Mouse (Mus musculus): ENCODE data around the gene Ppp2r1b. TPM values are rescaled to one million over a fixed set of nuclear protein-coding genes. Genes with fewer than 3 reads are reported as not detected.

The Ppp2r1b gene
- total RNA-seq, 1 experiment from 2014 or later: 25.7 TPM

DNA sequence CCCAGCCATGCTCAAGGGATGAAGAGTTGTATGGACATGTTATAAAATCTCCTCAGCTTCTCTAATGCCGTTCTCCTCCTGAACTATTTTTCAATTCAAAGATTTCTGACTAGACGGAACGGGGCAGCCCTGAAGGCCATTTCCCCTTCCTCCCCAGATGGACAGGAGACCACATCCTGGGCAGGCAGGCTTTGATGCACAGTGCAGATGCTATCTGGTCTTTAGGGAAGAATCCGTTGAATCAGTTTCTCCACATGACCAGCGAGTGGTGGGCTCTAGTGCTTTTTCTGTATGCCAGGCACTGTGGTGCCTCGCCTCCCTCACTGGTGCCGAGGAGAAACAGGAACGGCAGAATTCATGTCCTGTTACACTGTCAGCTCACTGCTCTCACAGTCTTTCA, 11.3 kb upstream of the Ppp2r1b start:
- ATAC-seq (replicated peaks; ENCODE audit: insufficient number of reproducible peaks, low FRiP score, low TSS enrichment, poor library complexity, severe bottlenecking): no peak

DNA sequence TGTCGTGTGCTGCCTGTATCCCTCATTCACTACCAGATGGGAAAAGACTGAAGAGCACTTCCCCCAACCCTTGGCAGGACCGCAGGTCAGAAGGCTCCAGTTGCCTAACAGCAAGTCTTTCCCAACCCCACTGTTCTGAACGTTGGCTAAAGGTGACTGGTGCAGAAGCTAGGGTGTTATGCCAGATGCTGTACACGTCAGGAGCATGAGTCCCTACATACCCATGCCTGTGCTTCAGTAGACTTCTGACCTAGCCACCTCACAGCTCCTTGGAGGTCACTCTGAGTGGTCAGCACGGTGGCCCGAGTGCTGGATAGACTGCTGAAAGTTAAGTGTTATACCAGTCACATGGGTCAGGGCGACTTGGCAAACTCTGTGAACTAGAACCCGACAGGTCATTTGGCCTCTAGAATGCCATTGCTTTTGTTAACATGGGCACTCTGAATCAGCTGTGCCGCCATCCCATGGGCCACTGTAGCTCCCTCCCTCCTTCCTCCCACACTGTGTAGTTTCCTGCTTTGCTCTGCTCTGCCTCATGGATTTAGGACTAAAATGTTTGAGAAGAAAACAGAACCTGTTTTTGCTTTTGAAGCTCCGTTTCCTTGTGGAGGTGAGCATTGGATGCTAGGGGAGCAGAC, 9.9 kb upstream of the Ppp2r1b start:
- peak; percentile 56; the same call in 1 of the 2 replicates for ATAC-seq (replicated peaks; ENCODE audit: insufficient number of reproducible peaks, low FRiP score, low TSS enrichment, poor library complexity, severe bottlenecking)

DNA sequence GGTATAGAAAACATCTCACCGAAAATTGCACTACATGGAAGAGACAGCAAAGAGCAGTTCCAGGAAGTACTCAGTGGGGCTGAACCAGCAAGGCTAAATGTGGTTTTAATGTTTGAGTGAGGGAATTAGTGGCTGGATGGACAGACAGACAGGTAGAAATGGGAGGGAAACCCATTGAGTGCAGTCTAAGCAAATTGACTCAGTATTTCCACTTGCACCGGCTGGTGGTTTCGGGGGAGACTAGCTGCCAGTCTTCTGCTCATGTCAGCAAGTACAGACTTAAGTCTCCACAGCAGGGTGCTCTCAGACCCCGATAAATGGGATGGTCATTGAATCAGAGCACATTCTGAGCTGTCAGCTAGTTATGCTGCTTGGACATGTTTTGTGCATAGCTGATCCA, 9.0 kb upstream of the Ppp2r1b start:
- ATAC-seq (replicated peaks; ENCODE audit: insufficient number of reproducible peaks, low FRiP score, low TSS enrichment, poor library complexity, severe bottlenecking): no peak

DNA sequence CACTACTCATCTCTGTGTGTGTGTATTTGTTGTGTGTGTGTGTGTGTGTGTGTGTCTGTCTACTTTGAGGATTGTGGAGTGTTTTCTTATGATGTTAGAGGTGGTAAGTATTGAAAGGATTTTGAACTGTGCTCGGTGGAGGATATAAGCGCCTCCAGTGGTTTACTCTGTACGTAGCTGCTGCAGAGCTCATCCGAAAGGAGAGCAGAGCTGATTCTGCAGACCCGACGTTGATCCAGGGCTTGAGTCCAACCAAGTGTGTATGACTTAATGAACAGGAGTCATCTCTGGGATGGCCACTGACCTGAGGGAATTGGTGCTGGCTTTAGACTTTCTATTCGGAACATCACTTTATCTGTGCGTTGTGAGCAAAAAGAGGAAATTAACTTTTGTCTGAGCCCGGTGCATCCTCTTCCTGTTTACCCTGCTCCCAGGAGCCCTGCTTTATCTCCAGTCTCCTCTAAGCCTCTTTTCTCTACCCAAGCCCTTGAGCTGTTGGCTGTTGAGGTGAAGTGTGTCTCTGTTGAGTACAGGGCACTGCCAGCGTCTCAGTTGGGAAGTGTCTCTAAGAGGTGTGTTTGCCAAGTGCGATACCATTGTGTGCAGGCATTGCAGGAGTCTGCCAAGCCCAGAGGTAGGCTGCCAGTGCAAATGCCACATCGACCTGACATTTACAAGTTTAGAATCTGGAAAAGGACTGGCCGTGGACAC, 3.9 kb upstream of the Ppp2r1b start:
- ATAC-seq (replicated peaks; ENCODE audit: insufficient number of reproducible peaks, low FRiP score, low TSS enrichment, poor library complexity, severe bottlenecking): no peak

DNA sequence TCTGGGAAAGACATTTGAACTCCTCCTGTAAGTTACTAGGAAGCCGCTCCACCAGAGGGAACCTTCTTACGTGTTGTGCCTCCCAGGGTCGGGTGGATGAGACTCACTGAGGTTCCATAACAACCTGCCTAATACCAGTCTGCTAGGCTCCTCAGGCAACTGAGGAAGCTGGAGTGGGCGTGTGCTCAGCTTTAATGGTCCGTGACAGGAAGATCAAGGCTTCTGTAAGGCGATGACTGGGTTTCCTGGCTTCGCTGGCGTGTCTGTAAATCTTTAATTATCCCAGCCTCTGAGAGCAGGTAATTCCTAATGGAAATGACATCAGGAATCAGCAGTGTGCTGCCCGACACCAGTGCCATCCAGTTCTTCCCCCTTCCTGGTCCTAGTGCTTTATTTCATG, 446 bp downstream of the Ppp2r1b start:
- ATAC-seq (replicated peaks; ENCODE audit: insufficient number of reproducible peaks, low FRiP score, low TSS enrichment, poor library complexity, severe bottlenecking): no peak

DNA sequence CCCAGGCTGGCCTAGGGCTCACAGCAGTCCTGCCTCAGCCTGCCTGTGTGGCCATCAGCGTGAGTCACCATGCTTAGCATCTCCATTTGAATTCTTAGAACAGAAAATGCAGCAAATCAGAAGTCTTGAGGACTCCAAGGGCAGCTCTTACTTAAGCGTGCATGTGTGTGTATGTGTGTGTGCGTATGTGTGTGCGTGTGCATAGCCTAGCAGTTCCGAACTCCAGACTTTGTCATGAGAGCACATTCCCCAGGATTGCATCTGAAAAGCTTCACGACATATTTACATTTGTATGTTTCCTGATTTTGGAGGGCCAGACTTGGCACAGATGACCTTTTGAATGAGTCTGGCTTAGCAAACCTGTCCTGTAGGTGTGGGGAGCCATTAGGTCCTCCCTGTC, 2.0 kb downstream of the Ppp2r1b start:
- ATAC-seq (replicated peaks; ENCODE audit: insufficient number of reproducible peaks, low FRiP score, low TSS enrichment, poor library complexity, severe bottlenecking): no peak

DNA sequence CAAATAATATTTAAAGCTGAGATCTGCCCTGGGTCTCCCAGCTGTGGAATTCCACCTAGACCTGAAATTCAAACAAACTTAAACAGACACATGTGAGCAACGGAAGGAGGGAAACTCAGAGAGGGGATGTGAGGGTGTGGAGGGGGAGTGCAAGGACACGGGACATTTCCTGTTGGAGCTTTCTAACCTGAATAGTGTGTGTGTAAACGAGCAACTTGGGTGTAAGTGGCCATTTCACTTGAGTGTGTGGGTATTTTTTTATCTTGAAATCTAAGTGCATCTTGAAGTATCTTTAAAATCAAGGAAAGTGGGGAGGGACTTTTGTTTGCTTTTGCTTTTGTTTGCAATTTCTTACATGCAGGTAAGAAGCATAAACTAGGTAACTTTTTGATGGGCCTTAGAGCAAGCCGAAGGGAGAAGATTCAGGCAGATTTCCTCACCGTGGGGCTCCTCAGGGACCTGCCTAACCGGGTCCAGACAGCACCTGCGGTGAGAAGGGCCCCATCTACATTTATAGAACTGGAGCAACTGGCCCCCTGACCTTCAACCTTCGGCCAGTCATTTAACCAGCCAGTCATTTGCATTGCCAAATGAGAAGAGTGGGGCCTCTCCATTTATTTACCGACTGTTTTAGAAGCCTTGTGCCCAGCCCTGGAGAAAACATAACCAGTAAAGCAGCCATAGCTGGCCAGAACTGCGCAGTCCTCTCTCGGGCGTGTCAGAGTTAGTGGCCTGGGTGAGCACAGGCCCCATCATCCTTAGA, 2.7 kb downstream of the Ppp2r1b start:
- ATAC-seq (replicated peaks; ENCODE audit: insufficient number of reproducible peaks, low FRiP score, low TSS enrichment, poor library complexity, severe bottlenecking): no peak

DNA sequence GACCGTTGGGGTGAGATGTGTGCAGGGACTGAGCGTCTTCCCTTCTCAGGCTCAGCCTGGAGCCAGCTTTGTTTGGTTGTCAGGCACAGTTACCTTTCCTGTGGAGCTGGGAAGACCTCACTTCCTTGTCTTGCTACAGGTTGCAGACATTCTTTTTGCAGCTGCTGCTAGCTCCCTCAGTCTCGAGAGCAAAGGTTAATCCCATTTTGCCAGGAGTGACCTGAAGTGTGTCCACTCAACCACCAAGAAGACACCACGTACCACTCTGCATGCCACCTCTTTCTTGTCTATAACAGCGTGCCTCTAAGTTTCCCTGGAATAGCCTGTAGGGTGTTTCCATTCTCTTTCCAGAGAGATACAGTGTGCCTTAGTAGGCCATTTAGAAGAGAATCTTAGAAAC, 3.7 kb downstream of the Ppp2r1b start:
- ATAC-seq (replicated peaks; ENCODE audit: insufficient number of reproducible peaks, low FRiP score, low TSS enrichment, poor library complexity, severe bottlenecking): no peak

DNA sequence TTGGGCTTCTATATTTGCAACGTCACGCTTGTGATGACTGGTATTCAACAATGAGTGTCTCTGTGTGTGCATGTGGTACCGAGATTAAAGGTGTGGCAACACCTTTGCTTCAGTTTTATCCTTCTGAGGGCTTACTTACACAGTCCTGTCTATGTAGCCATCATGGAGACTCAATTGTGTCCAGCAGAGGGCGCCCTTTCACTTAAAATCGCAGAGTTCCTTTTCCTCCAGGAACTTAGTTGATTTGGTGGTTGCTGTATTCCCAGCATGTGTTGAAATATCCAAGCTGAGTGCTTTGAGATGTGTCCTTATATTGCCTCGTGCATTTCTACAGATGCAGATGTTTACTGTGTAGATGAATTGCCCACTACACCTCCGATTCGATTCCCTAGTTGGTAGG, 4.1 kb downstream of the Ppp2r1b start:
- no peak for ATAC-seq (replicated peaks; ENCODE audit: insufficient number of reproducible peaks, low FRiP score, low TSS enrichment, poor library complexity, severe bottlenecking)

DNA sequence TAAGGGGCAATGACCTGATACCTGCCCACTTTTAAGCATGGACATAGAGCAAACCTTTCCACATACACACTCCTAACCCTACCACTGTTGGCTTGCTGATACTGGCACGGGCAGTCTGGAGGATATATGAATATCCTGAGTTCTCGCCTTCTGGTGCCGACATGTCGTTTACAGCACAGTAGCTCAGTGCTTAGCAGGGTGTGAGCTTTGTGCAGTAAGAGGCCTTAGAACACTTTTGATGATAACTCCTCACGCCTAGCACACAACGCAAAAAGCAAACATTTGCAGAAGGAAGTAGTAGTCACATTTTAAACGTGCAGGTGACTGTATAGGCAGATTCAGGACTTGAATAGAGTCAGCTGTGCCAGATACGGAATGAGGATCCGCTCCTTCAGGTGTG, 4.7 kb downstream of the Ppp2r1b start:
- no peak for ATAC-seq (replicated peaks; ENCODE audit: insufficient number of reproducible peaks, low FRiP score, low TSS enrichment, poor library complexity, severe bottlenecking)

DNA sequence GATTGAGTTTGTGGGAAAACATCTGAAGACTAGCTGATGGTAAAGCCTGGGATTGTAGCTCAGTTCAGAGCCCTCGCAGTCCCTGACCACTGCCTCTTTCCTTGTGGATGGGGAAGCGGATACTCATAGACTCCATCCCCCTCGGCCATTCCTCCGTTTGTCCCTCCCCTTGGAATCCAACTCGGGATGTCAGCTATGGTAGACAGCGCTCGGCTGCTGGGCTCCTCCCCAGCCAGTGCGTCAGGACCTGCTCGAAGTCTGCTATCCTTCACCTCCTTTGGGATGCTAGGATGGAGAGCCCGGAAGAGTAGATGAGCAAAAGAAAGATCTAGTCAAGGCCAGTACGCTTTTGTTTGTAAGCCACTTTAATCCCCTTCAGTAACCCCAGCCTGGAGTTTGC, 5.2 kb downstream of the Ppp2r1b start:
- ATAC-seq (replicated peaks; ENCODE audit: insufficient number of reproducible peaks, low FRiP score, low TSS enrichment, poor library complexity, severe bottlenecking): no peak

DNA sequence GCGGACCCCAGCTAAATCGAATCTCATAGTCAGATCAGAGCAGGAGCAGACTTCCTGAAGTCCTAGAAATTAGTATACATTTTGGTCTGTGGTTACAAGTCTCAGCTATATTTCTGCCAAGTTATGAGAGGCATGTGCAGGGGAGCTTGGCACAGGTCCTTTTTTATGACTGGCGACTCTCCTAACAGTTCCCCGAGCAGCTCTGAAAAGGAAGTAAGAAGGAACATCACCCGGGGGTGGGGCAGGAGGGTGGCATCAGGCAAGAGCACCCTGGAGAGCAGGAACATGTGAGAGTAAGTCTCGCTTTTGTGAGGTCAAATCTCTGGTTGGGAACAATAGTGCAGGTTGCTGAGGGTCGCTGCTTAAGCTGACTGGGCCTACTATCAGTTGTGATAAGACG, 5.6 kb downstream of the Ppp2r1b start:
- ATAC-seq (replicated peaks; ENCODE audit: insufficient number of reproducible peaks, low FRiP score, low TSS enrichment, poor library complexity, severe bottlenecking): 0 out of 2 replicates have a peak, but pooled peaks have one; percentile 29

DNA sequence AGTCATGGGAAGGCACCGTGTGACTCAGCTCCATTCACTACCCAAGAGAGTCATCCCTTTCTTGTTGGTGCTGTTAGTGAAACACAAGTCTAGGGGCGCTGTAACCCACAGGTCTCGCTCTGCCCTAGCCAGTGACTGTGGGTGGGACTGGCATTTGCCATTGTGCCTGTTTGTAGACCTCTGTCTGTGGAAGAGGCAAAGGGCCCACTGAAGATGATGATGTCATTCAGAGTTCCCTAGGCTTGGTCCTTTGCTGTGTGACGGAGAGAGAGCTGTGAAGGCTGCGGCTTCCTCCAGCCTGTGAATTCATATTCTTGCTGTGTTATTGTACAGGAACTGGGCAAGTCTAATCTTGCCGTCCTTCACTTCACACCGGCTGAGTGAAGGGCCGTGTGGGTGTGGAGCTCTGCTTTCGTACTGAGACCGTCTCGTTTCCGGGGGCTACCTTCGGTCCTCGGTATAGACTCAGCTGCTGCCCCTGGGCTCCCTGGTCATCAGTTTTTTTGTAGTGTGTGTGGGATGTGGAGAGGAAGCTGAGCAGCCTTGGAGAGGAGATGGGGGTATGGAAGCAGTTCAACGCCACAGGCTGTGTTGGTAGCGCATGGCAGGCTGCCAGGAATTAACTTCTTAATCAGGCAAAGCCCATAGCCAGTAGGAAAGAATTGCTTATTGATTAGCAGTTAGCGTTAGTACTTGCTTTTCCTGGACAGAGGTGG, 7.7 kb downstream of the Ppp2r1b start:
- ATAC-seq (replicated peaks; ENCODE audit: insufficient number of reproducible peaks, low FRiP score, low TSS enrichment, poor library complexity, severe bottlenecking): peak; percentile 20

DNA sequence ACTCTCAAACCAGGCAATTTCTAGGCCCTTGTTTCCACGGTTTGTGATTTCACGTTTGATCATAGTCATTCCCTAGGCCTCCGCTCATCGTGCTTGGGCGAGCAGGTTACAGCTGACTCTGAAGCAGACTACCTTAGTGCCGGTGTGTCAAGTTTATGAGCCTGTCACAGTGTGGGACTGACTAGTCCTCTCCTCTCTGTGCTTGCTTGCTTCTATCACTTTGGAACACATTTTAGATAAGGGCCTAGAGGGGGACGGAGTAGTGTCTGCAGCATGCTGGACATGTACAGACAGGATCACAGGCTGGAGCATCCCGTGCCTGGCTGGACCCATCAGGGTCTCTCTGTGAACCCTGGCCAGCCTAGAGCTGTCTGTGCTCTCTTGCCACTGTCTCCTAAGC, 9.3 kb downstream of the Ppp2r1b start:
- ATAC-seq (replicated peaks; ENCODE audit: insufficient number of reproducible peaks, low FRiP score, low TSS enrichment, poor library complexity, severe bottlenecking): no peak

DNA sequence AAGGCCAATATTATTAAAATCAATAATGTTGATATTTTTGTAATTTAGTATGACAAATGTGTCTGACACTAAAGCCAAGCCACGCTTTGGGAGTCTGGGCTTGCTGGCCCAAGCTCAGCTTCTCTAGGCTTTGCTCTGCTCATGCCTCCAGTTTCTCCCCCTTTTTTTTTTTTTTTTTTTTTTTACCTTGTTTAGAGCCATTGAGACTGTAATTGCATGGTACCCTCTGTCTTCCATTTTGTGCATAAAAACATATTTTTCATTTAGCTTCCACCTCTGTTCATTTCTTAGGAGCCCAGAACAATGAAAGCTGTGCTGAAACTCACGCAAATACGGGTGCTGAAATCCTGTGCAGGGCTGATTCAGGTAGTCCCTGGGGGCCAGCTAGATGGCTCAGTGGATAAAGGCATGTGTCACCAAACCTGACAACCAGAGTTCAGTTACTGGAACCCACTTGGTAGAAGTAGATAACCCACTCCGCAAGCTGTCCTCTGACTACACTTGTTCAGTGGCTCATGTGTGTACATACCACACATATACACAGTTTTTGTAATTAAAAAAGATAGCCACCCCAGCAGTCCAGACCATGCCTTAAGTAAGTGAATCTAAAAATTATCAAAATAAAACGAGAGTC, 10.1 kb downstream of the Ppp2r1b start:
- ATAC-seq (replicated peaks; ENCODE audit: insufficient number of reproducible peaks, low FRiP score, low TSS enrichment, poor library complexity, severe bottlenecking): no peak

DNA sequence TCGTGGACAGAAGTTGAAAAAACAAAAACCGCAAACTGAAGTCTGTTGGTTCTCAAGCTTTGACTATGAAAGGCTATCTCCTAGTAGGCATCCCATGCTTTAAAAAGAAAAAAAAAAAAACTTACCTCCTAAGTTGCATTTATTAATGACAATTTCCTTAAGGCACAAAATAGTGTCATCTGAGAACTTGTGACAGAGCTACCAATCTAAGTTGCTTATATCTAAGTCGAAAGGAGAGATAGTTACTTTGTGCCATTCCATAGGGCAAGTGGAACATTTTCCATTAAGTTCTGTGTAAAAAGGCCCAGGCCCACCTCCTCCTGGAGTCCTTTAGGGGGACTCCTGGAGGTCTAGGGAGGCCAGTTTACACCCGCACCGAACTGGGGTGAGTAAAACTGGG, 10.7 kb downstream of the Ppp2r1b start:
- no peak for ATAC-seq (replicated peaks; ENCODE audit: insufficient number of reproducible peaks, low FRiP score, low TSS enrichment, poor library complexity, severe bottlenecking)

DNA sequence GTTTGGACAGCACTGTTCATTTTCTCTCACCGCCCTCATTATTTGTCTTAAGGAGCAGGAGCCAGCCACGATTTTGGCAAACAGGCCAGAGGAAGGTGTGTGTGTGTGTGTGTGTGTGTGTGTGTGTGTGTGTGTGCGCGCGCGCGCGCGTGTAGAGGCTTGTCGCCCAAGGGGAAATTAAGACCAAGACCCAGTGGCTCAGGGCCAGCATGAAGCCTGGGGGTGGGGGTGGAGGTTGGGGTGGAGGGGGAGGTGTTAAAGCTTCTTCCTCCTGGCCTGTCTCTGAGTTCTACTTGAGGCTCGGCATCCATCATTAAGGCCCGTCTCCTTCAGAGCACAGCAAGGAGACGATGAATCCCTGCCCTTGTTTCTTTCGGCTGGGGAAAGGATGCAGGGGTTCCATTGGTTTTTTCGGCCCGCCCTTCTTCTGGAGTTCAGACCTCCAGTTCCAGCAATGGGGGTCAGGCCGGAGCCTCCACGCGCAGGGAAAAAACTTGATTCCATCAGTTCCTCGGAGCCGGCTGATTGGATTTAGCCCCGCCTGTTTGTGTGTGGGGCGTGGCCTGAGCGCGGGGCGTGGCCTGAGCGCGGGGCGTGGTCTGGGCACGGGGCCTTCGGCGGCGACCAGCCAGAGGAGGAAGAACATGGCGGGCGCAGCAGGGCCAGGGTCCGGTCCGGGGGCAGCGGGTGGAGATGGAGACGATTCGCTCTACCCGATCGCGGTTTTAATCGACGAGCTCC, 11.4 kb downstream of the Ppp2r1b start:
- peak; percentile 73 for ATAC-seq (replicated peaks; ENCODE audit: insufficient number of reproducible peaks, low FRiP score, low TSS enrichment, poor library complexity, severe bottlenecking)

DNA sequence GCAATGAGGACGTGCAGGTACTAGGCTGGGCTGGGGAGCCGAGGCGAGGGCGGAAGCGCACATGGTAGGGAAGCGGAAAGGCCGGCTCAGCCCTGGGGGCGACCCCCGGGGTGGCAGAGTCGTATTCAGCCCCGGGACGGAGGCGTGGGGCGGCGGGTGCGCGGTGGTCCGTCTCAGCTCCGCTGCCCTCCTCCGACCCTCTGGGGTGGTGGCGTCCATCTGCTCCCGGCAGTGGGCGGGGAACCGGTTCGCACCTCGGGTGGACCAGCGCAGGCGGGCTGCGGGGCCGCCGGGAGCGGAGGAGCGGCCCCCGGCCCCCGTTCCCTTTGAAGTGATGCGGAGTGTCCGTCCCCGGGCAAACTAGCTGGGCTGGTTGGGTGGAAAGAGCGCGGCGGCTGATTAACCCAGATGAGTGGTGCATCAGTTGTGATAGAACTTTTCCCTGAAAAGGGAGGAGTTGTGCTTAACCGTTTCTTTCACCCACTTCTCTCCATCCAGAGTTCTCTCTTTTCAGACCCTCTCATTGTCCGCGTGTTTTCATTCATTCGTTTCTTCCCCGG, 12.1 kb downstream of the Ppp2r1b start:
- 0 out of 2 replicates have a peak, but pooled peaks have one; percentile 2 for ATAC-seq (replicated peaks; ENCODE audit: insufficient number of reproducible peaks, low FRiP score, low TSS enrichment, poor library complexity, severe bottlenecking)

Measured in monocyte, adult 5-6 weeks (primary cell).